Mouse (Mus musculus) Muller cell, postnatal 12 days (primary cell): ENCODE data around the gene Olfr733.

Experiments
- DNase-seq: peaks from one replicate; pipeline ENCODE4 v3.0.0-alpha.2; 2015; ENCODE audit errors: inconsistent ontology term

Gene Olfr733

DNA sequence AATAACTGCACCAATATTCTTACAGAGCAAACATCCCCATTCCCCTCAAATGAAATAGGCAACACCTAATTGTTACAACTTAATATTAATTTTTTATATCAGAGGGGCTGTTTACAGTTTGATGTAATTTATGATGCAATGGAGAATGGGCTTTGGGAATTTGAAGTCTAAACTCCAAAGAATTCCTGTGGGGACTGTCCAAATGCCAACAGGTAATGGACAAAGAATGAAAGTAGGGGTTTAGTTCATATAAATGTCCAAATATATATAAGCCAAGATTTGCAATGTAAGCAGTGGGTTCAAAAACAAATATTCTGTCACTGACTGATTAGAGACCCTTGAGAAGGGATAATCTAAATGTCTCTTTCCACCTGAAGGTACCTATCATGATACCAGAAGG is at the start of gene Olfr733:
Gene Olfr733 (minus strand): TSS at position 101 of the 400 bp plus-strand sequence.
- DNase-seq: no peak

DNA sequence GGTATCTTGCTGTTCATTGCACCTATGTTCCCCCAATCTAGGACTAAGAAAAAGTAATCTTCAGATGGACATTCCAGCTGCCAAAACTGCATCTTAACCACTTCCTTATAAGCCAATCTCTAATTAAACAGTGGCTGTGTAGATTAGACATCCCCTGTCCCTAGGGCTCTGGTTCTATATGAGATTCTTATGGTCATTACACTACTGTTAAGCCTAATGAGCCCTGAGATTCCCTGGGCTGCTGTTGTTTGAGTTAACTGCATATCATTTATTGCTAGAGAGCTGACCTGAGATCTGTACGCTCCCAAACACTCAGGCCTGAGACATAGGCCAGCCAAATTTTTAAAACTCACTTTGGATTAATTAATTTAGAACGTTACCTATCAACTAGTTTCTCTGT is 47.5 kb upstream of the Olfr733 start, which contains the start of gene Olfr735:
Gene Olfr735 (minus strand): TSS at position 77 of the 400 bp plus-strand sequence.
- no peak for DNase-seq

GRCm38 (mm10) chr14:50326661-50327060 is 25.3 kb upstream of the Olfr733 start, which contains the start of gene Olfr734:
TSS of gene Olfr734 (minus strand) at chr14:50326761.
- no peak for DNase-seq

GRCm38 (mm10) chr14:50284106-50284505 is 17.2 kb downstream of the Olfr733 start, which contains the start of gene Olfr732:
TSS of gene Olfr732 (minus strand) at chr14:50284206.
- no peak for DNase-seq
